Mouse (Mus musculus) kidney, embryonic 15.5 days (tissue): ENCODE data around the gene Rag1. TPM values are rescaled to one million over a fixed set of nuclear protein-coding genes. Genes with fewer than 3 reads are reported as not detected.

Experiments
- ATAC-seq: fragments of 200-750 bp; cut with Nextera tagmentation; replicated peaks from 2 replicates; pipeline ENCODE4 v1.8.0; 2017; ENCODE audit warnings: moderate TSS enrichment; ENCODE audit not compliant: low FRiP score
- H3K27ac ChIP-seq: fragments of 300-500 bp; sonication (generic); 2 replicates; pipeline ENCODE4 v1.5.1; 2015; ENCODE audit warnings: mild to moderate bottlenecking, inconsistent platforms
- H3K27me3 ChIP-seq: fragments of 300-500 bp; sonication (generic); 2 replicates; pipeline ENCODE4 v1.6.1; 2015; ENCODE audit warnings: inconsistent platforms
- H3K36me3 ChIP-seq: fragments of 300-500 bp; sonication (generic); 2 replicates; pipeline ENCODE4 v1.6.1; 2015; ENCODE audit warnings: inconsistent platforms
- H3K4me1 ChIP-seq: fragments of 300-500 bp; sonication (generic); 2 replicates; pipeline ENCODE4 v1.6.1; 2015; ENCODE audit warnings: inconsistent platforms
- H3K4me2 ChIP-seq: fragments of 300-500 bp; sonication (generic); 2 replicates; pipeline ENCODE4 v1.6.1; 2015; ENCODE audit warnings: moderate library complexity, mild to moderate bottlenecking, inconsistent platforms
- H3K4me3 ChIP-seq: fragments of 300-500 bp; sonication (generic); replicated peaks from 2 replicates; pipeline ENCODE4 v1.5.1; 2015; ENCODE audit warnings: mild to moderate bottlenecking, inconsistent platforms
- H3K9ac ChIP-seq: fragments of 300-500 bp; sonication (generic); 2 replicates; pipeline ENCODE4 v1.6.1; 2015; ENCODE audit warnings: mild to moderate bottlenecking, inconsistent platforms
- H3K9me3 ChIP-seq: fragments of 300-500 bp; sonication (generic); replicated peaks from 2 replicates; pipeline ENCODE4 v1.6.1; 2016; ENCODE audit warnings: inconsistent platforms
- WGBS: fragments of 180-500 bp; shearing (Covaris S2); methylation state at CpG from one replicate; pipeline ENCODE4 v1.1.7; 2015; ENCODE audit warnings: mixed read lengths; 5-methylcytosine and 5-hydroxymethylcytosine counted together
- polyA plus RNA-seq: library from polyadenylated mRNA; unstranded; fragments of >200 nt; fragmentation: Nextera tagmentation; extraction: Ambion mirVana; gene quantifications from 2 replicates; pipeline ENCODE4 v1.2.1, GENCODE M21; 2015

Gene Rag1
- polyA plus RNA-seq, 1 experiment from 2014 or later = 0.06 TPM

- Histone ChIP-seq H3K4me3 (no peak overlapping the region), H3K4me1 (peaks cover 3% of the 10 kb centered on the region; the same call in 1 of the 2 replicates), H3K36me3 (no peaks in the 10 kb centered on the region), H3K27ac (no peak overlapping the region), H3K9ac (no peak overlapping the region), H3K4me2 (no peak overlapping the region), H3K27me3 (0 out of 2 replicates have a peak, but pooled peaks cover 3% of the 10 kb centered on the region), H3K9me3 (no peaks in the 10 kb centered on the region)
- no peak for ATAC-seq
- 89% methylated on average over 3 of the region's 3 CpGs for WGBS
These were observed 16.4 kb upstream of the Rag1 start for GRCm38 (mm10) chr2:101665703-101666092.

- Histone ChIP-seq H3K9me3 (no peaks in the 10 kb centered on the region), H3K4me1 (peaks cover 3% of the 10 kb centered on the region; the same call in 1 of the 2 replicates), H3K27ac (no peak overlapping the region), H3K4me3 (no peak overlapping the region), H3K4me2 (no peak overlapping the region), H3K27me3 (0 out of 2 replicates have a peak, but pooled peaks cover 3% of the 10 kb centered on the region), H3K36me3 (no peaks in the 10 kb centered on the region), H3K9ac (no peak overlapping the region)
- 21% methylated on average over 9 of the region's 9 CpGs for WGBS
- ATAC-seq = peak; percentile 73
These were observed 15.9 kb upstream of the Rag1 start for GRCm38 (mm10) chr2:101665058-101665702.

DNA sequence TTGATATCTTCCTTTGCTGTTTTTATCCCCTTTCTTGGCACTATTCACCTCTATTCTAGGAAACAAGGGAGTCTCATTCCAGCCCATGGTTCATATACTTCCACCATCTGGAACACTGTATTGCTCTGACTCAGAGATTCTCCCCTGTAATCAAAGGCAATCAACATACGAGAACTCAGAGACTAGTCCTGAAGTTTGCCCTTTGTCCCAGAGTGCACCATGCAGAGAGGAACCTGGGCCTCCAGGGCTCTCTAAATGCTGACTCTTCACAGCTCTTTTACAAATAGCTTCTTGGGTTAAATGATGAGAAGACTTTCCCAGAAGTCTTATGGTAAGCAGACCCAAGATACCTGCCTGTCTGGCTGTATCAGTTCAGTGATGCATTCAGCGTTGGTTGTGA is 11.2 kb upstream of the Rag1 start:
- Histone ChIP-seq H3K9me3 (no peaks in the 10 kb centered on the region), H3K9ac (no peak overlapping the region), H3K4me2 (no peak overlapping the region), H3K4me3 (no peak overlapping the region), H3K36me3 (no peaks in the 10 kb centered on the region), H3K27me3 (peaks cover 3% of the 10 kb centered on the region; the same call in 1 of the 2 replicates), H3K27ac (no peak overlapping the region), H3K4me1 (peaks cover 3% of the 10 kb centered on the region; the same call in 1 of the 2 replicates)
- WGBS = 74% methylated on average over 2 of the region's 2 CpGs
- ATAC-seq = no peak

- peak; percentile 60; the same call in 1 of the 2 replicates for ATAC-seq
These were observed 3.8 kb upstream of the Rag1 start for GRCm38 (mm10) chr2:101652921-101653597.

DNA sequence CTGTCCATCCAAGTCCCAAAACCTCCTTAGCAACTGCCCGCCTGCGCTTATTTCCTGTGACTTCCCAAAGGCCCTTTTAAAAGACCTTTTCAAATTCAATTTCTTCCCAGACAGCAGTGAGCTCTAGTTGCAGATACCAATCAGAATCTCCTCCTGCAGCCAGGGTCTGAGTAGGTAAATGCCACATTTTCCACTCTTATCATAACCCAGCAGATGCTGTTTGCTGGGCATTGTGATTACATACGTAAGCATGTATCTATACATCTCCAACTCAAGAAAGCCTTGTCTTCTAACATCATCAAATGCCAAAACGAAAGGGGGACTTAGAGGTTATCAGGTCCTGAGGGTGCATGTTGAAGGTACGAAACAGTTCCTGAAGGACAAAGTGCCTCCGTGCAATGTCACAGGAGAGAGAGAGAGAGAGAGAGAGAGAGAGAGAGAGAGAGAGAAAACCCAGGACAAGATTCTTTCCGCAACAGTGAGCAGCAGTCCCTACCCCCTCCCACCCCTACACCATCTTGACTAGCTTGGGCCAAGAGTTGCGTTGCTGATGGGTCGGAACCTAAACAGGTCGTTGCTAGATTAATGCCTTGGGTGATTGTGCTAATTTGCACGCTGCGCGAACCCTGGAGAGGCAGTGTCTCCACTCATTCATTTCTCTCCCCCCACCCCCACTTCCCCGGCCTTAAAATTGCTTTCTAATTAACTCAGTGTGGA is 3.1 kb upstream of the Rag1 start:
- peak overlapping the region; percentile 58 for H3K4me2 ChIP-seq
- 41% methylated on average over 14 of the region's 14 CpGs for WGBS
- no peak overlapping the region for H3K27ac ChIP-seq
- no peaks in the 10 kb centered on the region; the same call in 1 of the 2 replicates for H3K27me3 ChIP-seq
- no peak overlapping the region for H3K9ac ChIP-seq
- ATAC-seq = peak; percentile 52; the same call in 1 of the 2 replicates
- peak overlapping the region; percentile 26 for H3K4me3 ChIP-seq
- H3K9me3 ChIP-seq = no peaks in the 10 kb centered on the region
- peaks cover 10% of the 10 kb centered on the region; the same call in 1 of the 2 replicates for H3K4me1 ChIP-seq
- no peaks in the 10 kb centered on the region for H3K36me3 ChIP-seq

More at GRCm38 (mm10) chr2:101652921-101653597, 3.8 kb upstream of the Rag1 start:
- Histone ChIP-seq H3K9ac (no peak overlapping the region), H3K27ac (no peak overlapping the region), H3K4me1 (peaks cover 10% of the 10 kb centered on the region; the same call in 1 of the 2 replicates), H3K36me3 (no peaks in the 10 kb centered on the region), H3K4me2 (peak overlapping the region; percentile 58), H3K27me3 (no peaks in the 10 kb centered on the region; the same call in 1 of the 2 replicates), H3K4me3 (peak overlapping the region; percentile 26), H3K9me3 (no peaks in the 10 kb centered on the region)
- 17% methylated on average over 14 of the region's 14 CpGs for WGBS

DNA sequence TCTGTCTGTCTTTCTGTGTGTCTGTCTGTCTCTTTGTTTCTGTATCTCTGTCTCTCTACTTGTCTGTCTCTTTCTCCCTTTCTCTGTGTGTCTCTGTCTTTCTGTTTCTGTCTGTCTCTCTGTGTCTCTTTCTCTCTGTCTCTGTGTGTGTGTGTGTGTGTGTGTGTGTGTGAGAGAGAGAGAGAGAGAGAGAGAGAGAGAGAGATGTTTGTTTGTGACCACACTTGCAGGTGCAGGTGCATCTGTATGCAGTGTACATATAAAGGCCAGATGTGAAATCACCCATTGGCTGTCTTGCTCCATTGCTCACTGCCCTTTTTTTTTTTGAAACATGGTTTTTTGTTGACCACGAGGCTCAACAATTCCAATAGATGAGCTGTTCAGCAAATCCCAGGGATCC is 1.1 kb upstream of the Rag1 start:
- Histone ChIP-seq H3K9me3 (no peaks in the 10 kb centered on the region), H3K4me2 (no peak overlapping the region), H3K9ac (no peak overlapping the region), H3K4me1 (peaks cover 10% of the 10 kb centered on the region; the same call in 1 of the 2 replicates), H3K4me3 (no peak overlapping the region), H3K36me3 (no peaks in the 10 kb centered on the region), H3K27ac (no peak overlapping the region), H3K27me3 (no peaks in the 10 kb centered on the region; the same call in 1 of the 2 replicates)
- 54% methylated on average over 1 of the region's 1 CpGs for WGBS
- ATAC-seq = no peak

- Histone ChIP-seq H3K27ac (no peak overlapping the region), H3K4me3 (no peak overlapping the region), H3K4me2 (no peak overlapping the region), H3K4me1 (peaks cover 10% of the 10 kb centered on the region; the same call in 1 of the 2 replicates), H3K9me3 (no peaks in the 10 kb centered on the region), H3K27me3 (no peaks in the 10 kb centered on the region; the same call in 1 of the 2 replicates), H3K36me3 (no peaks in the 10 kb centered on the region), H3K9ac (no peak overlapping the region)
- ATAC-seq = no peak
- 68% methylated on average over 2 of the region's 2 CpGs for WGBS
These were observed 940 bp downstream of the Rag1 start for GRCm38 (mm10) chr2:101648361-101648760.

DNA sequence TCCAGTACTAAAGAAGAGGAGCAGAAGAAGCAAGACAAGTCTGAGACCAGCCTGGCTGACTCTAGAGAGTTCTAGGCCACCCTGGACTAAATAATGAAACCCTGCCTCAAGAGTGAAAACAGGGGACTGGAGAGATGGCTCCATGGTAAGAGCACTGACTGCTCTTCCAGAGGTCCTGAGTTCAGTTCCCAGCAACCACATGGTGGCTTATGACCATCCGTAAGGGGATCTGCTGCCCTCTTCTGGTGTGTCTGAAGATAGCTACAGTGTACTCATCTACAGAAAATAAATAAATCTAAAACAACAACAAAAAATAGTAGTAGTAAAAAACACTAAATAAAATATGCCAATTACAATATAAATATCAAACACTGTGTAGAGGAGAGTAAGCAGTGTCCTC is 3.5 kb downstream of the Rag1 start:
- H3K9me3 ChIP-seq = no peaks in the 10 kb centered on the region
- H3K4me3 ChIP-seq = no peak overlapping the region
- H3K4me2 ChIP-seq = no peak overlapping the region
- no peak overlapping the region for H3K27ac ChIP-seq
- no peak for ATAC-seq
- 0 out of 2 replicates have a peak, but pooled peaks cover 4% of the 10 kb centered on the region for H3K4me1 ChIP-seq
- no peaks in the 10 kb centered on the region for H3K36me3 ChIP-seq
- WGBS = 89% methylated on average over 1 of the region's 1 CpGs
- no peak overlapping the region for H3K9ac ChIP-seq
- no peaks in the 10 kb centered on the region for H3K27me3 ChIP-seq

DNA sequence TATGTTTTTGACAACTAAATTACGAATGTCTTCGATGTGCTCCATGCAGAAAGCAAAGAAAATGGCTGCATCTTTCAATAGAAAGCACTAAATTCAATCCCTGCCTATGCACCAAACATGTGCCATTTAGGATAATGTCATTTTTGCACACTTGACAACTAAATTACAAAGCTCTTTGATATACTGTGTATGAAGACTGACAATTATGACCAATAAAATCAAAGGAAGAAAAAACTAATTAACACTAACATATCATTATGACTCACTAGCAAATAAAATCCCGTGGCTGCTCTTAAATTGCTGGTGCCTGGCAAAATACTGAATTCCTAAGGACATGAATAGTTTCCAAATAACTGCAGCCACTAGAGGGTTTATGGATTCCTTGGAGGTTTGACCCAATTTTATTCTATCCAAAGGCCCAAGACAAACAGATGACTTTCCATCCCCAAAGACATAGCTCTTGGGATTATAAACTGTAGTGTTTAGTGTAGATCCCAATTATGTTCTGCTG is 9.4 kb downstream of the Rag1 start:
- Histone ChIP-seq H3K4me3 (no peak overlapping the region), H3K27me3 (no peaks in the 10 kb centered on the region), H3K4me1 (peaks cover 5% of the 10 kb centered on the region; the same call in 1 of the 2 replicates), H3K27ac (no peak overlapping the region), H3K36me3 (no peaks in the 10 kb centered on the region), H3K4me2 (no peak overlapping the region), H3K9ac (no peak overlapping the region), H3K9me3 (no peaks in the 10 kb centered on the region)
- ATAC-seq = no peak
- 79% methylated on average over 3 of the region's 3 CpGs for WGBS

DNA sequence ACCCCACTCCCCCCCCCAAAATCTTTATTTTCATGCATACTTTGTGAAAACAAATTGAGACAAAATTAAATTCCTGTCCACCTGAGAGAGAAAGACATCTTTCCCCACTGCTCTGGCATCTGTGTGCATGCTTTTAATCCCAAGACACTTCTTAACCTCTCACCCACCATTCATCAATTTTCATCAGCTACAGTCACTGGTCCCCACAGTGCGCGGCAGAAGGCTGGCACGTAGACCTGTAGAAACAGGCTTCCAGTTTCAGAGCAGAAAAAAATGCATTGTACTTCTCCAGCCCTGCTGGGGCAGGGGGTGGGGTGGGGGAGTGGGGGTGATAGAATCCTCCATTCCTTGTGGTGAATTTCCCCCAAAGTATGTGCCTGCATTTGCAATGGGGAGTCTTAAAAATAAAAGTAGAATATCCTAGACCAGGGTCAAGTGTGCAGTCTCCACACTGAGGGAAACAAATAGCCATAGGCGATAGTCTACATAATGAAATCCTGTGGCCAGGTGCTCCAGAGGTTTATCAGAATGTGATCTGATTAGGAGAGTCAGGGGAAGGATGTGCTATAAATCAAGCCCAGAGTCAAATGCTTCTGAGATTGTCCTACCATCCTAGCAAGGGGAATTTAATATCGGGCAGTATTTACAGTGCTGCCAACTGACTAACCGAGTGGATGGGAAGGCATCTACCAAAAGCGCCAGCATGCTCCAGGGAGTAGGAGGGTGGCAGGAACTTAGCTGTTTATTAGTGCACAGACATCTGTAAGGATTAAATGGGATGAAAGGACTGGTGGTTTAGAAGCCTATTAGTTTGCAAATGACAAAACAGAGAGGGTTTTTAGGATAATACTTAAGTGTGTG is 10.1 kb downstream of the Rag1 start:
- H3K4me3 ChIP-seq = no peak overlapping the region
- H3K9me3 ChIP-seq = no peaks in the 10 kb centered on the region
- H3K9ac ChIP-seq = no peak overlapping the region
- no peak overlapping the region for H3K4me2 ChIP-seq
- H3K27ac ChIP-seq = no peak overlapping the region
- 26% methylated on average over 7 of the region's 7 CpGs for WGBS
- ATAC-seq = no peak
- peaks cover 5% of the 10 kb centered on the region; the same call in 1 of the 2 replicates for H3K4me1 ChIP-seq
- H3K36me3 ChIP-seq = no peaks in the 10 kb centered on the region
- no peaks in the 10 kb centered on the region for H3K27me3 ChIP-seq
